Mouse (Mus musculus) stomach, postnatal 0 days (tissue): ENCODE measurements around the gene Nbea.

Experiments used
- CTCF ChIP-seq: IDR thresholded peaks from 2 replicates; pipeline ENCODE4 v1.5.1; 2016; ENCODE audit warnings: antibody characterized with exemption, low read depth, mild to moderate bottlenecking, moderate library complexity
- EP300 ChIP-seq: optimal IDR thresholded peaks from 2 replicates; pipeline ENCODE3; 2016; ENCODE audit warnings: antibody characterized with exemption

GRCm38 (mm10) chr3:55965723-55966156 is 217.8 kb downstream of the Nbea start:
- no peak for TF ChIP-seq CTCF
- TF ChIP-seq EP300 = no peak
